Mouse (Mus musculus) heart, embryonic 12.5 days (tissue): Measurements from ENCODE around the gene Tap1. TPM values are rescaled to one million over a fixed set of nuclear protein-coding genes. Genes with fewer than 3 reads are reported as not detected.

Experiments
- ATAC-seq: fragments of 200-750 bp; cut with Nextera tagmentation; 2 replicates; pipeline ENCODE4 v1.8.0; 2017; ENCODE audit warnings: moderate TSS enrichment, moderate library complexity; ENCODE audit not compliant: insufficient number of reproducible peaks, low FRiP score
- H3K27ac ChIP-seq: fragments of 300-500 bp; sonication (generic); 2 replicates; pipeline ENCODE4 v1.5.1; 2016; ENCODE audit warnings: mild to moderate bottlenecking, moderate library complexity; ENCODE audit not compliant: poor library complexity, severe bottlenecking
- H3K27me3 ChIP-seq: fragments of 300-500 bp; sonication (generic); replicated peaks from 2 replicates; pipeline ENCODE4 v1.6.1; 2016; ENCODE audit warnings: mild to moderate bottlenecking, moderate library complexity
- H3K36me3 ChIP-seq: fragments of 300-500 bp; sonication (generic); 2 replicates; pipeline ENCODE4 v1.6.1; 2016; ENCODE audit warnings: mild to moderate bottlenecking, moderate library complexity
- H3K4me1 ChIP-seq: fragments of 300-500 bp; sonication (generic); replicated peaks from 2 replicates; pipeline ENCODE4 v1.6.1; 2016; ENCODE audit warnings: mild to moderate bottlenecking
- H3K4me2 ChIP-seq: fragments of 300-500 bp; sonication (generic); 2 replicates; pipeline ENCODE4 v1.6.1; 2016; ENCODE audit warnings: mild to moderate bottlenecking, moderate library complexity
- H3K4me3 ChIP-seq: fragments of 300-500 bp; sonication (generic); 2 replicates; pipeline ENCODE4 v1.5.1; 2016; ENCODE audit warnings: mild to moderate bottlenecking
- H3K9ac ChIP-seq: fragments of 300-500 bp; sonication (generic); 2 replicates; pipeline ENCODE4 v1.6.1; 2016; ENCODE audit warnings: mild to moderate bottlenecking, moderate library complexity
- H3K9me3 ChIP-seq: fragments of 300-500 bp; sonication (generic); replicated peaks from 2 replicates; pipeline ENCODE4 v1.6.1; 2016; ENCODE audit warnings: mild to moderate bottlenecking, moderate library complexity
- WGBS: fragments of 180-500 bp; shearing (Covaris S2); methylation state at CpG from one replicate; pipeline ENCODE4 v1.1.7; 2016; 5-methylcytosine and 5-hydroxymethylcytosine counted together
- polyA plus RNA-seq: library from polyadenylated mRNA; unstranded; fragments of >200 nt; fragmentation: Nextera tagmentation; extraction: Ambion mirVana; gene quantifications from 2 replicates; pipeline ENCODE4 v1.2.1, GENCODE M21; 2016

The Tap1 gene
- polyA plus RNA-seq, 1 experiment from 2014 or later: 1.1 TPM

- Histone ChIP-seq H3K9me3 (no peaks in the 10 kb centered on the region), H3K4me1 (peaks cover 11% of the 10 kb centered on the region), H3K27ac (no peak within 1 kb of the TSS), H3K36me3 (no peaks in the 10 kb centered on the region), H3K4me2 (peak within 1 kb of the TSS; percentile 84), H3K4me3 (peak within 1 kb of the TSS; percentile 56), H3K27me3 (peaks cover 93% of the 10 kb centered on the region), H3K9ac (peak within 1 kb of the TSS; percentile 16; the same call in 1 of the 2 replicates)
- peak; percentile 51 for ATAC-seq
- WGBS: 4% methylated on average over 41 of the region's 41 CpGs
These were observed 9.9 kb downstream of the Tap1 start, which contains the start of gene Psmb8 for GRCm38 (mm10) chr17:34196941-34197894. Gene Psmb8 (plus strand): TSS chr17:34197721.

GRCm38 (mm10) chr17:34197904-34198520, 10.7 kb downstream of the Tap1 start:
- H3K4me1 ChIP-seq: peaks cover 11% of the 10 kb centered on the region
- peaks cover 89% of the 10 kb centered on the region for H3K27me3 ChIP-seq
- H3K36me3 ChIP-seq: no peaks in the 10 kb centered on the region
- H3K27ac ChIP-seq: no peak overlapping the region
- peak overlapping the region; percentile 56 for H3K4me3 ChIP-seq
- peak overlapping the region; percentile 16; the same call in 1 of the 2 replicates for H3K9ac ChIP-seq
- WGBS: 3% methylated on average over 32 of the region's 32 CpGs
- no peak for ATAC-seq
- peak overlapping the region; percentile 84 for H3K4me2 ChIP-seq
- H3K9me3 ChIP-seq: no peaks in the 10 kb centered on the region

DNA sequence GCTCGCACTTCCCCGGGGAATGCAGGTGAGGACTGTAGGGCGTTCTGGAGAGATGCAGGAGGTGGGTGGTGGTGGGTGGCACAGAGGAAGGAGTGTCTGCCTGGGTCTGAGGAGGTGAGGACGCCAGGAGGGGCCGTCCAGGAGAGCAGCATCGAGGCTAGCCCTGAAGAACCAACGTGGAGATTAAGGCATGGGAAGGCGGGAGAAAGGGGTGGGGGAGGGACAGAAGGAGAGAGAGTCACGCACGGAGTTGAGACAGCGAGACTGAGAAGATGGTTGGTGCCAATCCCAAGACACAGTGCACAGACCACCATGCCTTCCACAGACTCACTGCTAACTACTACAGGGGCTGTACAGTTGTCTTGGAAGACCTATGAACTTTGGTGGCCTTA, 11.2 kb downstream of the Tap1 start:
- WGBS: 9% methylated on average over 11 of the region's 11 CpGs
- Histone ChIP-seq H3K27me3 (peaks cover 90% of the 10 kb centered on the region), H3K4me2 (peak overlapping the region; percentile 84), H3K9me3 (no peaks in the 10 kb centered on the region), H3K36me3 (no peaks in the 10 kb centered on the region), H3K4me3 (peak overlapping the region; percentile 56), H3K27ac (no peak overlapping the region), H3K9ac (peak overlapping the region; percentile 16; the same call in 1 of the 2 replicates), H3K4me1 (peaks cover 11% of the 10 kb centered on the region)
- no peak for ATAC-seq

- Histone ChIP-seq H3K27ac (no peak overlapping the region), H3K4me3 (no peak overlapping the region), H3K4me1 (peaks cover 11% of the 10 kb centered on the region), H3K9me3 (no peaks in the 10 kb centered on the region), H3K9ac (no peak overlapping the region), H3K4me2 (no peak overlapping the region), H3K27me3 (peaks cover 89% of the 10 kb centered on the region), H3K36me3 (no peaks in the 10 kb centered on the region)
- WGBS: 60% methylated on average over 12 of the region's 12 CpGs
- ATAC-seq: no peak
These were observed 11.8 kb downstream of the Tap1 start for GRCm38 (mm10) chr17:34199050-34199619.

DNA sequence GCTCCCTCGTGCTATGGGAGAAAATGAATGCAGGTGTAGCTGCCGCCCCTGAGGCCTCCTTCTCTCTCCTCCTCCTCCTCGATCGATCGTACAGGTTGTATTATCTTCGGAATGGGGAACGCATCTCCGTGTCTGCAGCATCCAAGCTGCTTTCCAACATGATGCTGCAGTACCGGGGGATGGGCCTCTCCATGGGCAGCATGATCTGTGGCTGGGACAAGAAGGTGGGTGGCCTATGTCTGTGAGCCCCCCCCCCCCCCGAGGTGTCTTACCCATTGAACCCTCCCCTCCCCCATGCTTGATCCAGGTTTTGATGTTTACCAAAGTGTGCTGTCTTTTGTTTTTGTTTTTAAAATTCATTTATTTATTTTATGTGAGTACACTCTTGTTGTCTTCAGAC, 12.7 kb downstream of the Tap1 start:
- no peaks in the 10 kb centered on the region for H3K9me3 ChIP-seq
- no peaks in the 10 kb centered on the region for H3K36me3 ChIP-seq
- peaks cover 84% of the 10 kb centered on the region for H3K27me3 ChIP-seq
- 75% methylated on average over 10 of the region's 10 CpGs for WGBS
- H3K4me1 ChIP-seq: peaks cover 15% of the 10 kb centered on the region
- H3K27ac ChIP-seq: no peak overlapping the region
- no peak overlapping the region for H3K9ac ChIP-seq
- H3K4me2 ChIP-seq: no peak overlapping the region
- no peak overlapping the region for H3K4me3 ChIP-seq
- no peak for ATAC-seq

- H3K9me3 ChIP-seq: no peaks in the 10 kb centered on the region
- 85% methylated on average over 16 of the region's 16 CpGs for whole genome bisulfite sequencing
- no peak overlapping the region for H3K4me3 ChIP-seq
- no peak overlapping the region for H3K4me2 ChIP-seq
- peaks cover 83% of the 10 kb centered on the region for H3K27me3 ChIP-seq
- peaks cover 21% of the 10 kb centered on the region for H3K4me1 ChIP-seq
- no peaks in the 10 kb centered on the region for H3K36me3 ChIP-seq
- no peak for ATAC-seq
- no peak overlapping the region for H3K27ac ChIP-seq
- no peak overlapping the region for H3K9ac ChIP-seq
These were observed 13.6 kb downstream of the Tap1 start for GRCm38 (mm10) chr17:34200772-34201505.

DNA sequence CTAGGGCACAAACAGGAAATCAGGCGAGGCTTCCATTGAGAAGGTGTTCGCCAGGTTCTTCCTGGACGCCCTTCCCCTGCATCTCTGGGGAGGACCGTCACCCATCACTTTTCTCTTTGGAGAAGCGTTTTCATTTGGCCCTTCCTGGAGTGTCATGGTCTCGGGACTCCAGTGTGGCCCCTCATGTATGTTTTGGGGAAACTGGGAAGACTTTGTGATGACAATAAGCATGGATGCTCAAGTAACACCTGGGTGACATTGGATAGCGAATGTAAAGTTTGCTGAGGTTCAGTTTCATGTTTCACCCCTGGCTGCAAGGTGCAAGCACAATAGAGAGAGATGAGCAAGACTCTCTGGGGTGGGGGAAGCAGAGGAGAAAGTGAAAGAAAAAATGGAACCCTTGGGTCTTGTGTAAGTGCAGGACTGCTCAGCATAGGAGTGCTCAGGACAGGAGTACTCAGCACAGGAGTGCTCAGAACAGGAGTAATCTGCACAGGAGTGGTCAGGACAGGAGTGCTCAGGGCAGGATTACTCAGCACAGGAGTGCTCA, 14.2 kb downstream of the Tap1 start:
- ATAC-seq: no peak
- Histone ChIP-seq H3K4me3 (no peak overlapping the region), H3K4me1 (peaks cover 21% of the 10 kb centered on the region), H3K27me3 (peaks cover 83% of the 10 kb centered on the region), H3K9ac (no peak overlapping the region), H3K27ac (no peak overlapping the region), H3K9me3 (no peaks in the 10 kb centered on the region), H3K4me2 (no peak overlapping the region), H3K36me3 (no peaks in the 10 kb centered on the region)
- 58% methylated on average over 7 of the region's 7 CpGs for WGBS

DNA sequence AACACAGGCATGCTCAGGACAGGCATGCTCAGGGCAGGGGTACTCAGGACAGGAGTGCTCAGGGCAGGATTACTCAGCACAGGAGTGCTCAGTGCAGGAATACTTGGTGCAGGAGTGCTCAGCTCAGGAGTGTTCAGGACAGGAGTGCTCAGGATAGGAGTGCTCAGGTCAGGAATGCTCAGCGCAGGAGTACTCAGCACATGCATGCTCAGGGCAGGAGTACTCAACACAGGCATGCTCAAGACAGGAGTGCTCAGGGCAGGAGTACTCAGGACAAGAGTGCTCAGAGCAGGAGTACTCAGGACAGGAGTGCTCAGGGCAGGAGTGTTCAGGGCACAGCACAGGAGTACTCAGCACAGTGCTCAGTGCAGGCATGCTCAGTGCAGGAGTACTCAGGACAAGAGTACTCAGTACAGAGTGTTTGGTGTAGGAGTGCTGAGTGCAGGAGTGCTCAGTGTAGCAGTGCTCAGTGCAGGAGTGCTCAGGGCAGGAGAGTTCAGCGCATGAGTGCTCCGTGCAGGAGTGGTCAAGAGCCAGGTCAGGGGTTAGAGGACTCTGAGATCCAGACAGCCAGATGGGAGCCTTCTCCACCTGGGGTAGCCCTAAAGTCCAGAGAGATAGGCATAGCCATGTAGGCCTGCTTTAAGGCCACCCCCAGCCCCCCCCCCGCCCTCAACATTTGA, 15.5 kb downstream of the Tap1 start:
- ATAC-seq: peak; percentile 34; the same call in 1 of the 2 replicates
- WGBS: 79% methylated on average over 4 of the region's 4 CpGs
- Histone ChIP-seq H3K4me2 (no peak overlapping the region), H3K27ac (no peak overlapping the region), H3K36me3 (no peaks in the 10 kb centered on the region), H3K27me3 (peaks cover 79% of the 10 kb centered on the region), H3K9ac (no peak overlapping the region), H3K9me3 (no peaks in the 10 kb centered on the region), H3K4me1 (peaks cover 17% of the 10 kb centered on the region), H3K4me3 (no peak overlapping the region)

- H3K9me3 ChIP-seq: no peaks in the 10 kb centered on the region
- peak within 1 kb of the TSS; percentile 80 for H3K4me3 ChIP-seq
- ATAC-seq: no peak
- peaks cover 77% of the 10 kb centered on the region for H3K27me3 ChIP-seq
- 61% methylated on average over 5 of the region's 5 CpGs for WGBS
- peak within 1 kb of the TSS; percentile 73 for H3K9ac ChIP-seq
- peak within 1 kb of the TSS; percentile 97 for H3K4me2 ChIP-seq
- peaks cover 12% of the 10 kb centered on the region for H3K4me1 ChIP-seq
- no peaks in the 10 kb centered on the region for H3K36me3 ChIP-seq
- H3K27ac ChIP-seq: no peak within 1 kb of the TSS
These were observed 16.1 kb downstream of the Tap1 start, which contains the start of gene Tap2 for GRCm38 (mm10) chr17:34203444-34203843. Gene Tap2 (plus strand): TSS chr17:34203527.
